Mouse (Mus musculus) embryonic facial prominence, embryonic 15.5 days (tissue): Measurements from ENCODE around the gene Prrxl1. TPM values are rescaled to one million over a fixed set of nuclear protein-coding genes. Genes with fewer than 3 reads are reported as not detected.
A peak's percentile ranks its signal among the peaks of the same experiment; 100 is the strongest.

ENCODE experiments used
- ATAC-seq: fragments of 200-750 bp; cut with Nextera tagmentation; 2 replicates; pipeline ENCODE4 v1.8.0; 2017; ENCODE audit warnings: low read depth, moderate TSS enrichment; ENCODE audit not compliant: insufficient number of reproducible peaks, low FRiP score, low TSS enrichment
- H3K27ac ChIP-seq: fragments of 300-500 bp; sonication (generic); replicated peaks from 2 replicates; pipeline ENCODE4 v1.5.1; 2015; ENCODE audit warnings: mild to moderate bottlenecking, inconsistent platforms
- H3K27me3 ChIP-seq: fragments of 300-500 bp; sonication (generic); 2 replicates; pipeline ENCODE4 v1.6.1; 2015; ENCODE audit warnings: inconsistent platforms
- H3K36me3 ChIP-seq: fragments of 300-500 bp; sonication (generic); 2 replicates; pipeline ENCODE4 v1.6.1; 2015; ENCODE audit warnings: mild to moderate bottlenecking, inconsistent platforms
- H3K4me1 ChIP-seq: fragments of 300-500 bp; sonication (generic); 2 replicates; pipeline ENCODE4 v1.6.1; 2015; ENCODE audit warnings: inconsistent platforms
- H3K4me2 ChIP-seq: fragments of 300-500 bp; sonication (generic); replicated peaks from 2 replicates; pipeline ENCODE4 v1.6.1; 2015; ENCODE audit warnings: mild to moderate bottlenecking, inconsistent platforms
- H3K4me3 ChIP-seq: fragments of 300-500 bp; sonication (generic); replicated peaks from 2 replicates; pipeline ENCODE4 v1.5.1; 2015; ENCODE audit warnings: mild to moderate bottlenecking, inconsistent platforms
- H3K9ac ChIP-seq: fragments of 300-500 bp; sonication (generic); 2 replicates; pipeline ENCODE4 v1.6.1; 2015; ENCODE audit warnings: inconsistent platforms
- H3K9me3 ChIP-seq: fragments of 300-500 bp; sonication (generic); replicated peaks from 2 replicates; pipeline ENCODE4 v1.6.1; 2016; ENCODE audit warnings: inconsistent platforms
- WGBS: fragments of 180-500 bp; shearing (Covaris S2); methylation state at CpG from one replicate; pipeline ENCODE4 v1.1.7; 2015; 5-methylcytosine and 5-hydroxymethylcytosine counted together
- polyA plus RNA-seq: library from polyadenylated mRNA; unstranded; fragments of >200 nt; fragmentation: Nextera tagmentation; extraction: Ambion mirVana; gene quantifications from 2 replicates; pipeline ENCODE4 v1.2.1, GENCODE M21; 2015

Prrxl1 gene
- polyA plus RNA-seq, 1 experiment from 2014 or later = 1.5 TPM

- no peak; the same call in 1 of the 2 replicates for ATAC-seq
- H3K9ac ChIP-seq = no peak overlapping the region
- no peaks in the 10 kb centered on the region for H3K36me3 ChIP-seq
- peak overlapping the region; percentile 24 for H3K4me3 ChIP-seq
- H3K27me3 ChIP-seq = peaks cover 92% of the 10 kb centered on the region
- peak overlapping the region; percentile 43 for H3K4me2 ChIP-seq
- WGBS = under 1% methylated on average over 78 of the region's 78 CpGs
- H3K4me1 ChIP-seq = peaks cover 32% of the 10 kb centered on the region
- H3K27ac ChIP-seq = no peak overlapping the region
- H3K9me3 ChIP-seq = no peaks in the 10 kb centered on the region
Measured at GRCm38 (mm10) chr14:32597232-32598231, 1.7 kb upstream of the Prrxl1 start.

- H3K4me2 ChIP-seq = no peak overlapping the region; the same call in 1 of the 2 replicates
- peaks cover 97% of the 10 kb centered on the region for H3K27me3 ChIP-seq
- no peaks in the 10 kb centered on the region for H3K36me3 ChIP-seq
- H3K4me1 ChIP-seq = peaks cover 32% of the 10 kb centered on the region
- ATAC-seq = no peak
- no peak overlapping the region for H3K9ac ChIP-seq
- no peaks in the 10 kb centered on the region for H3K9me3 ChIP-seq
- WGBS = 6% methylated on average over 23 of the region's 23 CpGs
- no peak overlapping the region for H3K27ac ChIP-seq
- H3K4me3 ChIP-seq = peak overlapping the region; percentile 24; the same call in 1 of the 2 replicates
Measured at GRCm38 (mm10) chr14:32598437-32599219, 579 bp upstream of the Prrxl1 start.

DNA sequence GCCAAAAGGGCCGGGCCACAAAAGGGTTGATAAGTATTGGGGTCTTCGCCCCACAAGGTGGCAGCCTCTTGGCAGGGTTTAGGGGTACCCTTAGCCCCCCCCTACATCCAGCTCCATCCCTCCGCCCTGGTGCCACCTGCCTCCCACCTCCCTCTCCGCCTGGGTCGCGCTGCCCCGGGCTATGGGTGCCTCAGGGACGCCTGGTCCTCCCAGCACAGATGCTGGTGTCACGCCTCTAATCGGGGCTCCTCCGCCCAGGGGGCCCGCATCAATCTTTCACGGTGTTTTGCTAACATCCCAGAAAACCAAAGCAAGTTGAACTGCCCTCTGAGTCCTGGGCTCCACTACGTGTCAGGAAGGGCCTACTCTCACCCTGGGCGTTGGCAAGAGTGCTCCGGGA is 903 bp downstream of the Prrxl1 start:
- no peaks in the 10 kb centered on the region for H3K9me3 ChIP-seq
- H3K27ac ChIP-seq = no peak overlapping the region
- no peak overlapping the region for H3K4me3 ChIP-seq
- H3K4me1 ChIP-seq = peaks cover 32% of the 10 kb centered on the region
- no peaks in the 10 kb centered on the region for H3K36me3 ChIP-seq
- no peak for ATAC-seq
- H3K9ac ChIP-seq = no peak overlapping the region
- peaks cover 91% of the 10 kb centered on the region for H3K27me3 ChIP-seq
- 5% methylated on average over 16 of the region's 16 CpGs for WGBS
- H3K4me2 ChIP-seq = no peak overlapping the region

GRCm38 (mm10) chr14:32605508-32605907 is 6.3 kb downstream of the Prrxl1 start:
- Histone ChIP-seq H3K4me2 (no peak overlapping the region), H3K27me3 (peaks cover 52% of the 10 kb centered on the region), H3K27ac (no peak overlapping the region), H3K4me3 (no peak overlapping the region), H3K9ac (no peak overlapping the region), H3K36me3 (no peaks in the 10 kb centered on the region), H3K4me1 (no peaks in the 10 kb centered on the region), H3K9me3 (no peaks in the 10 kb centered on the region)
- WGBS = 49% methylated on average over 15 of the region's 15 CpGs
- no peak for ATAC-seq

GRCm38 (mm10) chr14:32606316-32606715 is 7.1 kb downstream of the Prrxl1 start:
- no peak overlapping the region for H3K27ac ChIP-seq
- H3K27me3 ChIP-seq = peaks cover 44% of the 10 kb centered on the region
- H3K4me2 ChIP-seq = no peak overlapping the region
- no peaks in the 10 kb centered on the region for H3K36me3 ChIP-seq
- WGBS = 77% methylated on average over 8 of the region's 8 CpGs
- ATAC-seq = no peak
- no peaks in the 10 kb centered on the region for H3K9me3 ChIP-seq
- no peaks in the 10 kb centered on the region for H3K4me1 ChIP-seq
- H3K9ac ChIP-seq = no peak overlapping the region
- H3K4me3 ChIP-seq = no peak overlapping the region

GRCm38 (mm10) chr14:32609392-32609791 is 10.2 kb downstream of the Prrxl1 start:
- H3K9ac ChIP-seq = no peak overlapping the region
- H3K36me3 ChIP-seq = no peaks in the 10 kb centered on the region
- H3K27me3 ChIP-seq = peaks cover 15% of the 10 kb centered on the region
- H3K9me3 ChIP-seq = no peaks in the 10 kb centered on the region
- H3K4me2 ChIP-seq = no peak overlapping the region
- no peaks in the 10 kb centered on the region for H3K4me1 ChIP-seq
- H3K4me3 ChIP-seq = no peak overlapping the region
- ATAC-seq = 0 out of 2 replicates have a peak, but pooled peaks have one; percentile 57
- H3K27ac ChIP-seq = no peak overlapping the region
- WGBS = 15% methylated on average over 3 of the region's 3 CpGs

GRCm38 (mm10) chr14:32617253-32617652 is 18.0 kb downstream of the Prrxl1 start:
- WGBS = 85% methylated on average over 5 of the region's 5 CpGs
- Histone ChIP-seq H3K36me3 (no peaks in the 10 kb centered on the region), H3K27me3 (no peaks in the 10 kb centered on the region), H3K4me1 (no peaks in the 10 kb centered on the region), H3K9ac (no peak overlapping the region), H3K4me2 (no peak overlapping the region), H3K9me3 (no peaks in the 10 kb centered on the region), H3K4me3 (no peak overlapping the region), H3K27ac (no peak overlapping the region)
- ATAC-seq = no peak

- H3K27ac ChIP-seq = no peak overlapping the region
- H3K4me3 ChIP-seq = no peak overlapping the region
- H3K27me3 ChIP-seq = no peaks in the 10 kb centered on the region
- H3K36me3 ChIP-seq = no peaks in the 10 kb centered on the region
- no peak for ATAC-seq
- H3K9me3 ChIP-seq = no peaks in the 10 kb centered on the region
- H3K4me2 ChIP-seq = no peak overlapping the region
- WGBS = 76% methylated on average over 3 of the region's 3 CpGs
- H3K9ac ChIP-seq = no peak overlapping the region
- no peaks in the 10 kb centered on the region for H3K4me1 ChIP-seq
Measured at GRCm38 (mm10) chr14:32624245-32624644, 25.0 kb downstream of the Prrxl1 start.

DNA sequence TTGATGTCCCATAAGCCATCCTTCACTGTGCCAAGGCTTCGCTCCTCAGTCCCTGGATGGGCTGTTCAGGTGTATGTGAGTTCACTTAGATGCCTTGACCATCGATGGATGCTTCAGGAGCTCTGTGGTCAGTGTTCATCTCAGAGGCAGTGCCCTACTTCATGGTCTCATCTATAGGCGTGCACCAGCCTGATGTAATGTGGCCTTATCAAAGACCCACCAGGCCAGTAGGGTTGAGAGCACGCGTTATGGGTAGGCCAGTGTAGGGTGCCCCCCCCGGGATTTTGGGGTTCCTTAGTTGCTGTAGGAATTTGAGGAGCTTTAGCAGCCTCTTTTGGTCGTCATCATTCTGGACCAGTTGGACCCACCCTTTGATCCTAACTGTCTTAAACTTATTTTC is 25.6 kb downstream of the Prrxl1 start:
- no peak overlapping the region for H3K4me2 ChIP-seq
- H3K27ac ChIP-seq = no peak overlapping the region
- no peak overlapping the region for H3K4me3 ChIP-seq
- H3K36me3 ChIP-seq = no peaks in the 10 kb centered on the region
- no peaks in the 10 kb centered on the region for H3K9me3 ChIP-seq
- H3K9ac ChIP-seq = no peak overlapping the region
- ATAC-seq = no peak
- H3K4me1 ChIP-seq = no peaks in the 10 kb centered on the region
- H3K27me3 ChIP-seq = no peaks in the 10 kb centered on the region
- WGBS = 82% methylated on average over 7 of the region's 7 CpGs

DNA sequence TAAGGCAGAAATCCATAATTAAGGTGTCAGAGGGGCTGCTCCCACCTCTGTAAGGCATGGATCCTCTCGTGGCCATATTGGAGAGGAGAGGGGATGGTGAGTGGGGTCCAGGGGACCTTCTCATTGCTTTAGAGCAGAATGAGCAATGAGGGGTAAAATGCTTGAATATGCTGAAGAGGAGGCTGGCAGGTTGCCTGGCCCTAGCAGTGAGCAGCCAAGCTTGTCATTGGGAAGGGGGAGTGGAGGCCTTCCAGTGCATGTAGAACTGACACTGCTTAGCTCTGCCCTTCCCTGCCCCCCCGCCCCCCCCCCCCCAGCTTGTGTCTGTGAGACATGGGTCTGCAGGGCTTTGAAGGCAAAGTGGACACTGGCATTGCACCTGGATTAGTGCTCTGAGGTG is 28.1 kb downstream of the Prrxl1 start:
- H3K36me3 ChIP-seq = no peaks in the 10 kb centered on the region
- H3K9me3 ChIP-seq = no peaks in the 10 kb centered on the region
- no peaks in the 10 kb centered on the region for H3K4me1 ChIP-seq
- WGBS = 42% methylated on average over 2 of the region's 2 CpGs
- H3K4me3 ChIP-seq = no peak overlapping the region
- H3K9ac ChIP-seq = no peak overlapping the region
- H3K27me3 ChIP-seq = no peaks in the 10 kb centered on the region
- H3K27ac ChIP-seq = no peak overlapping the region
- no peak overlapping the region for H3K4me2 ChIP-seq
- no peak for ATAC-seq

GRCm38 (mm10) chr14:32628584-32628983 is 29.4 kb downstream of the Prrxl1 start:
- ATAC-seq = no peak
- H3K27ac ChIP-seq = no peak overlapping the region
- no peaks in the 10 kb centered on the region for H3K4me1 ChIP-seq
- WGBS = 42% methylated on average over 10 of the region's 10 CpGs
- no peak overlapping the region for H3K9ac ChIP-seq
- no peaks in the 10 kb centered on the region for H3K27me3 ChIP-seq
- no peaks in the 10 kb centered on the region for H3K9me3 ChIP-seq
- H3K4me2 ChIP-seq = no peak overlapping the region
- no peak overlapping the region for H3K4me3 ChIP-seq
- no peaks in the 10 kb centered on the region for H3K36me3 ChIP-seq
